Mouse (Mus musculus) intestine, embryonic 15.5 days (tissue): Measurements from ENCODE around the gene Veph1. TPM values are rescaled to one million over a fixed set of nuclear protein-coding genes. Genes with fewer than 3 reads are reported as not detected.
A peak's percentile ranks its signal among the peaks of the same experiment; 100 is the strongest.

Experiments
- ATAC-seq: fragments of 200-750 bp; cut with Nextera tagmentation; 2 replicates; pipeline ENCODE4 v1.8.0; 2017; ENCODE audit warnings: moderate TSS enrichment, moderate library complexity
- H3K27ac ChIP-seq: fragments of 300-500 bp; sonication (generic); 2 replicates; pipeline ENCODE4 v1.5.1; 2015; ENCODE audit warnings: mild to moderate bottlenecking, inconsistent platforms
- H3K27me3 ChIP-seq: fragments of 300-500 bp; sonication (generic); replicated peaks from 2 replicates; pipeline ENCODE4 v1.6.1; 2015; ENCODE audit warnings: inconsistent platforms
- H3K36me3 ChIP-seq: fragments of 300-500 bp; sonication (generic); 2 replicates; pipeline ENCODE4 v1.6.1; 2015; ENCODE audit warnings: inconsistent platforms
- H3K4me1 ChIP-seq: fragments of 300-500 bp; sonication (generic); replicated peaks from 2 replicates; pipeline ENCODE4 v1.6.1; 2015; ENCODE audit warnings: inconsistent platforms
- H3K4me2 ChIP-seq: fragments of 300-500 bp; sonication (generic); replicated peaks from 2 replicates; pipeline ENCODE4 v1.6.1; 2015; ENCODE audit warnings: mild to moderate bottlenecking, inconsistent platforms
- H3K4me3 ChIP-seq: fragments of 300-500 bp; sonication (generic); replicated peaks from 2 replicates; pipeline ENCODE4 v1.5.1; 2015; ENCODE audit warnings: inconsistent platforms
- H3K9ac ChIP-seq: fragments of 300-500 bp; sonication (generic); 2 replicates; pipeline ENCODE4 v1.6.1; 2015; ENCODE audit warnings: inconsistent platforms
- H3K9me3 ChIP-seq: fragments of 300-500 bp; sonication (generic); 2 replicates; pipeline ENCODE4 v1.6.1; 2016; ENCODE audit warnings: inconsistent platforms
- WGBS: fragments of 180-500 bp; shearing (Covaris S2); methylation state at CpG from one replicate; pipeline ENCODE4 v1.1.7; 2015; 5-methylcytosine and 5-hydroxymethylcytosine counted together
- polyA plus RNA-seq: library from polyadenylated mRNA; unstranded; fragments of >200 nt; fragmentation: Nextera tagmentation; extraction: Ambion mirVana; gene quantifications from 2 replicates; pipeline ENCODE4 v1.2.1, GENCODE M21; 2015

Veph1 gene
- 0.09 and 0.21 TPM in 2 replicates for polyA plus RNA-seq

DNA sequence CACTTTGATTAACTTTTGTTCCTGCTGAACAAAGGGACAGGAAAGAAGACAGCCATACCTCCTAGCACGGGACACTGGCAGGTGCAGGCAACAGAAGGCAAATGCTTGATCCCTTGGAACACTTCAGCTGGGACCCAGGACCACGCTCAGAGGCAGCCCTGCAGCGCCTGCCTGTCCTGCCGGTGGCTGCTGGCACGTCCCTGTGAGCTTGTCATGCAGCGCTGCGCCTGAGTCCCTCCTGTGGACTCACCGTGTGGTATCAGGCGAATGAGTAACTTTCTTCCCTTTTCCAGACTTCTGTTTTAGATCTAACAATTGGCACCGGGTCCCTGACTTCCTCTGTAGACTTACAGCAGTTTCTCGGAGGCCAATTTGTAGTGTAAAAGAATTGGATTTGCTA lies at the start of gene Veph1:
Veph1 (minus strand) TSS at position 293 of the 400 bp plus-strand sequence.
- Histone ChIP-seq H3K27me3 (no peaks in the 10 kb centered on the region), H3K4me2 (no peak within 1 kb of the TSS), H3K4me1 (peaks cover 6% of the 10 kb centered on the region; the same call in 1 of the 2 replicates), H3K9me3 (no peaks in the 10 kb centered on the region), H3K27ac (no peak within 1 kb of the TSS), H3K4me3 (no peak within 1 kb of the TSS), H3K36me3 (no peaks in the 10 kb centered on the region), H3K9ac (no peak within 1 kb of the TSS)
- WGBS: 28% methylated on average over 11 of the region's 11 CpGs
- no peak for ATAC-seq

DNA sequence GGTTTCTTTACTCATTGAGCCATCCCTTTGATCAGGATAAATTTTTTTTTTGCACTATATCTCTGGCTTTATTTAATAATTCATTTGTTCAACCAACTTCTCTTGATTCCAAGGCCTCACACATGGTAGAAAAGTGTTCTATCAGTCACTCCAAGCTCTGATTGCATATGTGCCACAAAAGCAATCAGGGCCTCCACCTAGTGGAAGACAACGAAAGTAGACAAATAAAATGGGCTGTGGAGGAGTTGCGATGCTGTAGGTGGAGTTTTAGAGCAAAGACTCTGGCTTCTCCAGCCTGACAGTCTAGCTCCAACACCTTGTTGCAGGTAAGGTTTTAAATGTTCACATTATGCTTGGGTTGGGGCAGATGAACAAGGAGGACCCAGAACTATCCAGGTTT lies 44.1 kb upstream of the Veph1 start:
- H3K27ac ChIP-seq: no peak overlapping the region

DNA sequence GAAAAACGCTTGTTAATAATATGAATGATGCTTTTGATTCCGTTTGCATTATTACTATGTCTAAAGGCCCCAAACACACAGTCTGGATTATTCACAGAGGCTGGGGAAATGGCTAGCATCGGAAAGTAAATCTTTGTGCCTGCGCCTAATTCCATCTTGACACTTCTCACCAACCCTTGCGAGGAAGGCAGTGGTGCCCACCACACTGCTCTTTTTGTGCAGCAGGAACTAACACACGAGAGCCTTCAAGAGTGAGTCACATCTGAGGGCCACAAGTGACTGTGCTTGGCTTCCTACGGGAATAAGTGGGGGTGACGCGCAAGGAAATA lies 35.7 kb upstream of the Veph1 start:
- H3K9ac ChIP-seq: no peak overlapping the region
- no peaks in the 10 kb centered on the region for H3K36me3 ChIP-seq
- H3K4me1 ChIP-seq: no peaks in the 10 kb centered on the region
- no peak overlapping the region for H3K4me2 ChIP-seq
- no peak overlapping the region for H3K27ac ChIP-seq
- no peaks in the 10 kb centered on the region for H3K9me3 ChIP-seq
- no peaks in the 10 kb centered on the region for H3K27me3 ChIP-seq
- H3K4me3 ChIP-seq: no peak overlapping the region
- no peak for ATAC-seq
- 86% methylated on average over 9 of the region's 9 CpGs for WGBS

More for the DNA sequence above, 44.1 kb upstream of the Veph1 start:
- Histone ChIP-seq H3K9me3 (no peaks in the 10 kb centered on the region), H3K36me3 (no peaks in the 10 kb centered on the region), H3K27me3 (no peaks in the 10 kb centered on the region), H3K4me3 (no peak overlapping the region), H3K9ac (no peak overlapping the region), H3K4me2 (no peak overlapping the region), H3K4me1 (no peaks in the 10 kb centered on the region)
- no peak for ATAC-seq
- WGBS: 77% methylated on average over 2 of the region's 2 CpGs

DNA sequence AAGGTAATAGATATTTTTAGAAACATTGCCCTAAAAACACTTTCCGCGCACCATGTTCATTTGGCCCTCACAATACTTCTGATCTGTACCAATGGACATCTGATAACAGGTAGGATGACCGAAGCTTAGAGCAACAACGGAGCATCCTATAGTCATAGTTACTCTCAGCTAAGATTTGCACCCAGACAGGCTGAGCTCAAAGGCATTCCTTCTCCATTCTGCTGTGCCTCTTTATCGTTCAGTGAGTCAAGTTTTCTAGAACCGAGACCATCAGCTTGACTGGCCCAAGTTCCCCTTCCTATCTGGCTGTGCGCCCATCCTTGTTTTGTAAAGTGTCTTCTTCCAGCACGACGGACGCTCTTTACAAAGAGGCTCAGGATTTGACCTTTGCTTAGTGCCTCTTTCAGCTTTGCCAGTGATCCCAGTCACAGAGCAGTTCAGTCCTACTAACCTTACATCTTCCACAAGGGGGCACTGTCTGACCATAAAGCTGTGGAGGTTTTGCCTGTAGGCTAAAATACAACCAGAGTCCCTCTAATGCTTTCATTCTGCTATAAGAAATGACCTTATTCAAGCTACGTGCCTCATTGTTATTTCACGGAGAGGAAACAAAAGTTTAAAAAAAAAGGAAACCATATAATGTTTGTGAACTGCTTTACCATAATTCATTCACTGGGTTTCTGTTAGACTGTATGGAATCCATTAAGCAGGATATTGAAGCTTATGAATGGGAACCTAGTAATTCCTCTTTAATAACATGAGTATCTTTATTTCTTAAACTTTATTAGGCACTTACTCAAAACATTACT lies 35.2 kb upstream of the Veph1 start:
- Histone ChIP-seq H3K27me3 (no peaks in the 10 kb centered on the region), H3K9ac (no peak overlapping the region), H3K4me1 (no peaks in the 10 kb centered on the region), H3K4me2 (no peak overlapping the region), H3K36me3 (no peaks in the 10 kb centered on the region), H3K27ac (no peak overlapping the region), H3K9me3 (no peaks in the 10 kb centered on the region), H3K4me3 (no peak overlapping the region)
- WGBS: 54% methylated on average over 12 of the region's 12 CpGs
- peak; percentile 53; the same call in 1 of the 2 replicates for ATAC-seq

DNA sequence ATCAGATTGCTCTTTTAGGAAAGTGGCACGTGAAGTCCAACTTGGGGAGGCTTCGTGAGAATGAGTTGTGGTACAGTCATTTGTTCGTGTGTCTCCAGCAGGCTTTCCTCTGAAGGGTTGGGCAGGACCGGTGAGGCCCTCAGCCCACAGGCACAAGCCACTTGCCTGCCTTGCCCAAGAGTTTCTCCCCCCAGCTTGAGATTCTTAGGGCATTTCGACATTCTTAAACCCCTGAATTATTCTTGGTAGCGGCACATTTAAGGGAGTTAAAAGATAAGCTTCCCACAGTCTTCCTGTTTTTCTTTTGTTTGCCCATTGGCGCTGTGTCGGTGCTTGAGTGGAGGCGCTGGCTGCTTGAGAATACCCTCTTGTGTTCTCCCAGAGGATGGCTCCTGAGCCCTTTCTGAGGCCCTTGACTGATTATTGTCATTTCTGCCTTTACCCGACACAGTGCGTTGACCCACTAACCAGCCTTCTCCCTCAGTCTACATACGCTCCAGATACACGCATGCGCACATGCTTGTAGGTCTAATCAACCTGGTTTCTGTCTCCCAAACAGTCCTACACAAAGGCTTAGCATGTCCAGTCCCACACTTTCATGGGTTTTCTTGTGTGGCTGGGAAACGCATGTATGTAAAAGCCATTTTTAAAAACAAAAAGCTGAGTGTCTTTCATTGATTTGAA lies 34.4 kb upstream of the Veph1 start:
- no peaks in the 10 kb centered on the region for H3K27me3 ChIP-seq
- no peak overlapping the region for H3K4me3 ChIP-seq
- no peaks in the 10 kb centered on the region for H3K36me3 ChIP-seq
- ATAC-seq: no peak
- no peaks in the 10 kb centered on the region for H3K9me3 ChIP-seq
- no peaks in the 10 kb centered on the region for H3K4me1 ChIP-seq
- WGBS: 90% methylated on average over 15 of the region's 15 CpGs
- H3K4me2 ChIP-seq: no peak overlapping the region
- no peak overlapping the region for H3K27ac ChIP-seq
- H3K9ac ChIP-seq: no peak overlapping the region

DNA sequence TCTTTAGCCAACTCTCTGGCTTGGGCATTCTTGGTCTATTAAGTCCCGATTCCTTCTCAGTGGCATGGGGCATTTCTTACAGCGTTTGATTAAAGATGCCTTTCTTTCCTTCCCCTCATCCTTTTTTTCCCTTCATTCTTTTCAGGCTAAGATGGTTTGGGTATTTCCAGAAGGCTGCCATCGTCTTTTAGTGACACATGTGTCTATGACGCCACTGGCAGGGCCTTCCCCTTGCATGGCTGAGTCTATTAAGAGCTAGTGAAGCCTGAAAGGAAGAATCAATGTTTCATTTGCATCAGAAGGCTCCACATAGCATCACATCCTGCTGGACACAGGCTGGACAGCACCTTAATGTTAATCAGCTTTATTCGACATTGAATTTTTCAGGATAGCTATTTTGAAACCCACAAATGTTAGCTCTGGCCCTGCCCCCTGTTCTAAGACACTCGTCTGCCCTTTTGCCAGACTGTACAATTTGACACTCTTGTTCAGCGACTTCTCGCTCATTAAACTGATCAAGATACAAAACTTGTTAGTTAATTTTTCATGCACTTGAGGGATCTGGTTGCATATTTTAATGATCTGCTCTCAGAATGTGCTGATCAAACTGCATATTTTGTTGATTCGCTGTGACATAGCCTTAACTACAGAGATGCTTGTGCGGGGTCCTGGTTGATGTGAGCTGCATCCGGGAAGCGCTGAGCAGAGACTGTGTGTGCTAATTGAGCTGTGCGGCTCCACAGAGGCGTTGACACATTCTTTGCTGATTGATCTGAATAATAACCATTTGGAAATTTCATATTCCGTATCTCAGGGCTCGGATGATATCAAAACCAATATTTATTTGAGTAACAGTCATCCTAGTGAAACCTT lies 29.6 kb upstream of the Veph1 start:
- no peak for ATAC-seq
- Histone ChIP-seq H3K4me1 (no peaks in the 10 kb centered on the region), H3K4me3 (no peak overlapping the region), H3K27me3 (no peaks in the 10 kb centered on the region), H3K36me3 (no peaks in the 10 kb centered on the region), H3K27ac (no peak overlapping the region), H3K4me2 (no peak overlapping the region), H3K9ac (no peak overlapping the region), H3K9me3 (no peaks in the 10 kb centered on the region)
- WGBS: 89% methylated on average over 16 of the region's 16 CpGs

DNA sequence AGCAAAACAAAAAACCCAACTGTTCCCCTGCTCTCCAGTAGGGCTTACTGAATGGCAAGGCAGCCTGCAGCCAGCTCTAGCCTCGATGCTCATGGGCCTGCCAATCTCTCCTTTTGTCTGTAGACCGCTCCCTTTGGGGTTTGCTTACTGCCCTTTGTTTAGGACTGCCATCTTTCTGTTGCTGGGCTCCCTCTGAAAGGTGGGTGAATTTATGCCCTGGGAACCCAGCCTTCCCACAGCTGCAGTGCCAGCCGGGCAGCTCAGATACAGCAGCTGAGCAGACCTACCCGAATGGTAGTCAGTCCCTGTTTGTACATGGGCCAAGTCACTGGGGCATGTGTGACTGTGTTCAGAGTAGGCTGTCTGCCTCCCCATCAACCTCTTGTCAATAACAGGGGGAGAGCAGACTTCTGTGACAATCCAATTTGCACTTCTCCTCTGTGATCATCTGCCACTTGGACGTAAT lies 28.9 kb upstream of the Veph1 start:
- Histone ChIP-seq H3K4me1 (no peaks in the 10 kb centered on the region), H3K27ac (no peak overlapping the region), H3K27me3 (no peaks in the 10 kb centered on the region), H3K9ac (no peak overlapping the region), H3K36me3 (no peaks in the 10 kb centered on the region), H3K4me2 (no peak overlapping the region), H3K4me3 (no peak overlapping the region), H3K9me3 (no peaks in the 10 kb centered on the region)
- ATAC-seq: no peak
- 81% methylated on average over 5 of the region's 5 CpGs for WGBS

DNA sequence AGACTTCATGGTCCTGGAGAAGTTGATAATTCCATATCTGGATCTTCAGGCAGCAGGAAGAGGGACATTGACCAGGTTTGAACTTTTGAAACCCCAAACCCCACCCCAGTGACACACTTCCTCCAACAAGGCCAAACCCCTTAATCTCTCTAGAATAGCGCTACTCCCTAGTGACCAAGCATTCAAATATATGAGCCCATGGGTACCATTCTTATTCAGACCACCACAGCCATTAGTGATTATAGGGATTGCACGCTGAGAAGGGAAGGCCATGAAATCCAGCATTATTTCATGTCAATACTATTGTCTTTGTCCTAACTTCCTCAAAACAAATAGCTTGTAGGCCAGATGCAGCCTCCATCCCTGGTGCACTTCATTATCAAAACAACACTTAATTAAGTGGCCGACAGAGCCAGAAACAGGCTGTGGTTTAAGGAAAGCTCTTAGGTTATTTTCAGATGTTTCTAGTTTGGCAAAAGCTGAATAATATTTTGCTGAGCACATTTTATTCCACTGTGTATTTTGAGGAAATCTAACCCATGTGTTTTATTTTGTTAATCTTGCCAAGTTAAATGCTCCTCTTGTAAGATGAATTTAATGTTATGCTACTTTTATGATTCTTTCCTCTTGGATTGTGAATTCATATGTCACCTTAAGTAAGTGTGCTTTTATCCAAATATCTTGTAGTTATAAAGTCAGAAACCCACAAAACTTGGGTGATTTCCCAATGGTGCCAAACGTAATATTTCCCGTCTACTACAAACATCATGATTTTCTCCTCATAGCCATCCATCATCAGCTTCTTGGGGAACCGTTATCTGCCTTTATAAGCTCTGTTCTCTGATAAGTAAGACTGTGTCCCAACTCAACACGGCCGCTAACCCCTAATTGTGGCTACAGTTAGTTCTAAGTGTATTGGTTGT lies 18.4 kb upstream of the Veph1 start:
- no peak for ATAC-seq
- H3K9me3 ChIP-seq: no peaks in the 10 kb centered on the region
- WGBS: 76% methylated on average over 8 of the region's 8 CpGs

DNA sequence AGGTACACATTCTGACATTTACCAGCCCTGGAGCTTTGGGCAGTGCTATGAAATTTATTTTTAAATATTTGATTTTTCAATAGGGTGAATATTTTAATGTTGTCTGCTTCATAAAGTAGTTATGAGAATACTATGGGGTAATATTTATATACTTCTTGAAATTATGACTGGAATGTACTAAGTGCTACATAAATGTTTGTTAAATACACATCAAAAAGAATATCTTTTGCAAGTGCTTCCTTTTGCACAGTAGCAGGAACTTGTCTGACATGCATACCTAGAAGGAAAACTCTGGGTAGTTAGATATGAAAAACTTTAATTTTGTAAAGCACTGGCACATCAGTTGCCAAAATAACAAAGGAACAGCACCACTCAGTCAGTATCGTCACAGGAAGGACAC lies 13.9 kb upstream of the Veph1 start:
- Histone ChIP-seq H3K9me3 (no peaks in the 10 kb centered on the region), H3K4me2 (no peak overlapping the region), H3K27ac (no peak overlapping the region), H3K4me1 (no peaks in the 10 kb centered on the region), H3K9ac (no peak overlapping the region), H3K36me3 (no peaks in the 10 kb centered on the region), H3K27me3 (no peaks in the 10 kb centered on the region), H3K4me3 (no peak overlapping the region)
- WGBS: 93% methylated on average over 1 of the region's 1 CpGs
- ATAC-seq: no peak

More for the DNA sequence above, 18.4 kb upstream of the Veph1 start:
- no peak overlapping the region for H3K4me2 ChIP-seq
- no peak overlapping the region for H3K9ac ChIP-seq
- H3K4me1 ChIP-seq: no peaks in the 10 kb centered on the region
- no peak overlapping the region for H3K27ac ChIP-seq
- no peak overlapping the region for H3K4me3 ChIP-seq
- no peaks in the 10 kb centered on the region for H3K36me3 ChIP-seq
- no peaks in the 10 kb centered on the region for H3K27me3 ChIP-seq

DNA sequence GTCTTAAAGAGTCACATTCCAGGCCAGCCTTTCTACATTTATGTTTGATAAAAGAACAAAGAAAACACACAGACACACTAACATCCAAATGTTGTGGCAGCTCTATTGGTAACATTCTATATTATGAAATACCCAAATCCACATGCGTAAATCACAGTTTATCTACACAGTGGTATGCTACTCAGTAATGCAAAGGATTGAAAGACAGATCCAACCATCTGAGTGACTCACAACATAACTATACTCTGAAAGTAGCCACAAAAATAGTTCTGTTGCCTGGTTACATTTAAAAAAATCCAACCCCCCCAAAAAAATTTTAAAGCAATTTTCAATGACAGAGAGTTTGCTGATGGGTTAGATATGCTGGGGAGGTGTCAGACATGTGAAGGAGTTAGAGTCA lies 12.9 kb upstream of the Veph1 start:
- no peaks in the 10 kb centered on the region for H3K9me3 ChIP-seq
- H3K4me2 ChIP-seq: no peak overlapping the region
- 90% methylated on average over 1 of the region's 1 CpGs for WGBS
- no peaks in the 10 kb centered on the region for H3K36me3 ChIP-seq
- no peak overlapping the region for H3K4me3 ChIP-seq
- no peak overlapping the region for H3K9ac ChIP-seq
- no peaks in the 10 kb centered on the region for H3K4me1 ChIP-seq
- ATAC-seq: no peak
- no peak overlapping the region for H3K27ac ChIP-seq
- H3K27me3 ChIP-seq: no peaks in the 10 kb centered on the region

DNA sequence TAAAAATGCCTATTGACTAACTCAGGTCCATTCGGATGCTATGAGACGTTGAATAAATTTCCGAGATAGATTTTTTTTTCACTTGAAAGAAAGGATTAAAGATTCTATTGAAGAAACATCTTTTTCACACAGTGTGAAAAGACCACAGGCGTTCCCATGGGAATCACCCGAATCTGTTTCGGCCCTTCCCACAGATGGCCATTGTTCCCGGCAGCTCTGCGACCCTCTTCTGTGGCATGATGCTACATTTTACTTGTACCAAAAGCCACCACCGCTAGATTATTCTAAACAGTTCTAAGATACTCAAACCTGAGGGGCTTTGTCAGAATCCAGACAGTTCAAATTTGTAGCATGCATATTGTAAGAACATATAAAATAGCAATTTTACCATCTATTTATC lies 1.4 kb downstream of the Veph1 start:
- ATAC-seq: no peak
- Histone ChIP-seq H3K9ac (no peak overlapping the region), H3K4me3 (no peak overlapping the region), H3K27ac (no peak overlapping the region), H3K9me3 (no peaks in the 10 kb centered on the region), H3K4me2 (no peak overlapping the region), H3K4me1 (peaks cover 6% of the 10 kb centered on the region; the same call in 1 of the 2 replicates), H3K27me3 (no peaks in the 10 kb centered on the region), H3K36me3 (no peaks in the 10 kb centered on the region)
- WGBS: 91% methylated on average over 9 of the region's 9 CpGs
